ENCODE assay signal across 8 mouse cellular contexts in the genomic region with DNA sequence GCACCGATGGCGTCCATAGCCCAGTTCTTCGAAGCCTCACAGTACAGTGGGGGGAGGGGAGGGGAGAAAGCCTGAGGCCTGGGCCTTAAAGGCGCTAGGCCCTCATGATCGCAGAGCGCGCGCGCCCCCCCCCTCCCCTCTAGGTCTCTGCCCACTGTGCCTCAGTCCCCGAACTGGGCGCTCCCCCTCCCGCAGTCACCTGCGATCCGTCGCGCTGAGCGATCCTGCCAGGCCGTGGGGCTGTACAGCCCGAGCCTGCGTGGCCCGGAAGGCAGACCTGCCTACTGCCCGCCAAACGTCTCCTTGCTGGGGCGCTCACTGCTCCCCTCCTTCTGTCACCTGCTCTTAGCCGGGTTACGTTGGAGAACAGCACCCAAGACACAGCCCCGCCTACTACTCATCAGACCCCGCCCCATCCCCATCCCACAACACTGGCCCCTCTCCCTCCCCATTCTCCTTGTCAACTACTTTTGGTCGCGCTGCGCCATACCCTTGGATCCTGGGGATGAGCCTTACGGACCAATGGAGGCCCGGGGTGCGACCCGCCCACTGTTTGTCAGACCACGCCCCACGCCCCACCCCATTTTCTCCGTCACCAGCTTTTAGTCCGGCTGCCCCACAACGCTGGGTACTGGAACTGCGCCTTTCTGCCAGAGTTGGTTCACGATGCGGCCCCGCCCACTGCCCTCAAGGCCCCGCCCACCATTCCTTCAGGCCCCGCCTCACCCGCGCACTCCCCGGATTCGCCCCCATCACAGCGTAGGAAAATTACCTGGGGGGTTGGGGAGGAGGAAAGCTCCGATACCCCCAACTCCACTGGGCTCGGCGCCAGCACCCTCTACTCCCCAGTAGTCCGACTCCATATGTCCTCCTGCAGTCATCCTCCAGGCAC. TPM values are rescaled to one million over a fixed set of nuclear protein-coding genes. Genes with fewer than 3 reads are reported as not detected.
A peak's percentile ranks its signal among the peaks of the same experiment; 100 is the strongest.
DNase-seq lines count a peak whose midpoint lies in the region; ATAC-seq and TF ChIP-seq lines count a peak whose summit lies in the region.

No protein-coding gene starts in this region.

- ATAC-seq in forebrain, embryonic 16.5 days: peak; percentile 86
- ATAC-seq in lung, embryonic 15.5 days (ENCODE audit: borderline replicate concordance, extremely low read depth, low FRiP score, low TSS enrichment): peak; percentile 92

- H3K27ac ChIP-seq in ES-E14 (ENCODE audit: insufficient read depth, low read depth, low read length, poor library complexity, severe bottlenecking): peak overlapping the region; percentile 64
- H3K27ac ChIP-seq in forebrain, embryonic 16.5 days (ENCODE audit: low read length): peak overlapping the region; percentile 70
- peak overlapping the region; percentile 20 for H3K27ac ChIP-seq in lung, embryonic 15.5 days

- in situ Hi-C loops in ES-E14 (cut with MboI; ENCODE audit: low sequenced_read_pairs in 2 of 2, unreplicated experiment in 2 of 2): no loop called here

- intact Hi-C loops in heart, postnatal 36 days (cut with DNase I): no loop called here

- H3K9ac ChIP-seq in ES-E14 (ENCODE audit: insufficient read depth, low read depth, low read length, poor library complexity, severe bottlenecking): peak overlapping the region; percentile 85
- peak overlapping the region; percentile 77 for H3K9ac ChIP-seq in forebrain, embryonic 16.5 days (replicated peaks; ENCODE audit: low read depth, low read length)
- H3K9ac ChIP-seq in lung, embryonic 15.5 days: peak overlapping the region; percentile 49

- H3K4me1 ChIP-seq in ES-E14 (ENCODE audit: control insufficient read depth in 2 of 2, insufficient read depth in 2 of 2, low read length in 2 of 2, poor library complexity in 1 of 2): peaks cover 3 to 31% of the 10 kb centered on the region in 2 experiments; a peak in 2 of 4 replicates
- peaks cover 23% of the 10 kb centered on the region for H3K4me1 ChIP-seq in forebrain, embryonic 16.5 days (replicated peaks; ENCODE audit: control insufficient read depth, insufficient read depth, low read length)
- peaks cover 33% of the 10 kb centered on the region for H3K4me1 ChIP-seq in lung, embryonic 15.5 days

- peak overlapping the region; percentile 82 to 95 for H3K4me3 ChIP-seq in ES-E14 (ENCODE audit: insufficient read depth in 1 of 2, low read depth in 1 of 2, low read length in 2 of 2, poor library complexity in 1 of 2, severe bottlenecking in 1 of 2)
- H3K4me3 ChIP-seq in forebrain, embryonic 16.5 days (replicated peaks; ENCODE audit: low read length): peak overlapping the region; percentile 73
- peak overlapping the region; percentile 48 for H3K4me3 ChIP-seq in lung, embryonic 15.5 days

- under 1% methylated on average over 47 of the region's 55 CpGs for WGBS in forebrain, embryonic 16.5 days
- WGBS in lung, embryonic 15.5 days: under 1% methylated on average over 43 of the region's 55 CpGs

- peak overlapping the region; percentile 62 for H3K4me2 ChIP-seq in forebrain, embryonic 16.5 days (ENCODE audit: low read length)
- peak overlapping the region; percentile 94 for H3K4me2 ChIP-seq in lung, embryonic 15.5 days

- H3K36me3 ChIP-seq in ES-E14 (ENCODE audit: control insufficient read depth, insufficient read depth, low read length, poor library complexity, severe bottlenecking): peaks cover 11% of the 10 kb centered on the region
- H3K36me3 ChIP-seq in forebrain, embryonic 16.5 days (ENCODE audit: control insufficient read depth, insufficient read depth): peaks cover 8% of the 10 kb centered on the region
- no peaks in the 10 kb centered on the region for H3K36me3 ChIP-seq in lung, embryonic 15.5 days

- DNase-seq in ES-E14 (ENCODE audit: low read depth, low spot score): peak; percentile 98
- DNase-seq in cerebellum, adult 18-20 months: peak; percentile 97
- DNase-seq in heart, postnatal 36 days: peak; percentile 85 to 86
- DNase-seq in layer of hippocampus, adult 8-10 months (ENCODE audit: low spot score in 2 of 2): peak; percentile 99
- peak; percentile 90 for DNase-seq in ovary, adult 18-20 months (ENCODE audit: low spot score)
- DNase-seq in thymus, postnatal 0 days (ENCODE audit: low spot score): peak; percentile 91

- H3K9me3 ChIP-seq in ES-E14 (ENCODE audit: control insufficient read depth, insufficient read depth, low read depth, low read length): no peaks in the 10 kb centered on the region
- no peaks in the 10 kb centered on the region for H3K9me3 ChIP-seq in forebrain, embryonic 16.5 days (ENCODE audit: control insufficient read depth, low read length)
- H3K9me3 ChIP-seq in lung, embryonic 15.5 days: no peaks in the 10 kb centered on the region

- H3K27me3 ChIP-seq in forebrain, embryonic 16.5 days (replicated peaks; ENCODE audit: control insufficient read depth, insufficient read depth, low read length): peaks cover 23% of the 10 kb centered on the region
- H3K27me3 ChIP-seq in lung, embryonic 15.5 days: peaks cover 62% of the 10 kb centered on the region

TF ChIP-seq in ES-E14, 5 proteins besides CTCF, POLR2A, EP300 and RAD21:
- TF ChIP-seq ZNF384 (IDR thresholded peaks at IDR 0.05; ENCODE audit: low read depth, low read length): no peak

RNA-seq across cellular contexts. Expression of a gene that starts 0.5 kb away (rescaled TPM):
- total RNA-seq in ES-E14 (2012; rRNA removed): 5.1 and 11.0 TPM in 2 replicates
- polyA plus RNA-seq in forebrain, embryonic 16.5 days (2015; fragmentation: Nextera tagmentation; extraction: Ambion mirVana): 60.3 and 67.1 TPM in 2 replicates
- total RNA-seq in heart, postnatal 36 days (2021): 10 to 100 TPM; 18.2 to 18.8 TPM
- total RNA-seq in layer of hippocampus, adult 8-10 months (2022): 100 to 1,000 TPM; 136 to 157 (median 147) TPM
- polyA plus RNA-seq in lung, embryonic 15.5 days (2015; fragmentation: Nextera tagmentation; extraction: Ambion mirVana): 12.1 and 13.4 TPM in 2 replicates
- polyA plus RNA-seq in thymus, postnatal 0 days (2015; fragmentation: Nextera tagmentation; extraction: Ambion mirVana): 10.2 and 10.9 TPM in 2 replicates

RNA-seq across cellular contexts. Expression of a gene that starts 0.6 kb away (rescaled TPM):
- total RNA-seq in ES-E14 (2012; rRNA removed): 16.5 and 23.7 TPM in 2 replicates
- polyA plus RNA-seq in forebrain, embryonic 16.5 days (2015; fragmentation: Nextera tagmentation; extraction: Ambion mirVana): 4.3 and 4.7 TPM in 2 replicates
- total RNA-seq in heart, postnatal 36 days (2021): under 1 TPM in 1 of 2 experiments, not detected in 1; 0.19 TPM
- 100 to 1,000 TPM; 112 to 133 (median 119) TPM for total RNA-seq in layer of hippocampus, adult 8-10 months (2022)
- 1.0 and 1.7 TPM in 2 replicates for polyA plus RNA-seq in lung, embryonic 15.5 days (2015; fragmentation: Nextera tagmentation; extraction: Ambion mirVana)
- 0.71 and 1.1 TPM in 2 replicates for polyA plus RNA-seq in thymus, postnatal 0 days (2015; fragmentation: Nextera tagmentation; extraction: Ambion mirVana)

RNA-seq across cellular contexts. Expression of a gene that starts 7.8 kb away (rescaled TPM):
- total RNA-seq in ES-E14 (2012; rRNA removed): 43.8 and 49.4 TPM in 2 replicates
- polyA plus RNA-seq in forebrain, embryonic 16.5 days (2015; fragmentation: Nextera tagmentation; extraction: Ambion mirVana): 14.4 and 17.7 TPM in 2 replicates
- 10 to 100 TPM; 38.9 to 40.3 TPM for total RNA-seq in heart, postnatal 36 days (2021)
- 10 to 100 TPM; 29.4 to 34.0 (median 31.1) TPM for total RNA-seq in layer of hippocampus, adult 8-10 months (2022)
- 14.2 and 15.9 TPM in 2 replicates for polyA plus RNA-seq in lung, embryonic 15.5 days (2015; fragmentation: Nextera tagmentation; extraction: Ambion mirVana)
- 36.2 and 37.7 TPM in 2 replicates for polyA plus RNA-seq in thymus, postnatal 0 days (2015; fragmentation: Nextera tagmentation; extraction: Ambion mirVana)

RNA-seq across cellular contexts. Expression of a gene that starts 29.3 kb away (rescaled TPM):
- 0.76 and 1.3 TPM in 2 replicates for total RNA-seq in ES-E14 (2012; rRNA removed)
- polyA plus RNA-seq in forebrain, embryonic 16.5 days (2015; fragmentation: Nextera tagmentation; extraction: Ambion mirVana): 22.7 and 23.5 TPM in 2 replicates
- total RNA-seq in heart, postnatal 36 days (2021): under 1 TPM; 0.05 to 0.11 TPM
- under 1 TPM; 0.23 to 0.37 (median 0.26) TPM for total RNA-seq in layer of hippocampus, adult 8-10 months (2022)
- polyA plus RNA-seq in lung, embryonic 15.5 days (2015; fragmentation: Nextera tagmentation; extraction: Ambion mirVana): 0.07 TPM in 1 of 2 replicates, not detected in the other
- not detected in 2 replicates for polyA plus RNA-seq in thymus, postnatal 0 days (2015; fragmentation: Nextera tagmentation; extraction: Ambion mirVana)

RNA-seq across cellular contexts. Expression of a gene that starts 29.6 kb away (rescaled TPM):
- 34.0 and 54.5 TPM in 2 replicates for total RNA-seq in ES-E14 (2012; rRNA removed)
- polyA plus RNA-seq in forebrain, embryonic 16.5 days (2015; fragmentation: Nextera tagmentation; extraction: Ambion mirVana): 127 TPM in 2 replicates
- total RNA-seq in heart, postnatal 36 days (2021): 10 to 100 TPM; 10.6 to 11.9 TPM
- total RNA-seq in layer of hippocampus, adult 8-10 months (2022): 10 to 100 TPM; 12.5 to 17.7 (median 15.6) TPM
- polyA plus RNA-seq in lung, embryonic 15.5 days (2015; fragmentation: Nextera tagmentation; extraction: Ambion mirVana): 50.2 and 51.9 TPM in 2 replicates
- 42.1 and 46.1 TPM in 2 replicates for polyA plus RNA-seq in thymus, postnatal 0 days (2015; fragmentation: Nextera tagmentation; extraction: Ambion mirVana)

Comparison
In these comparisons a context has a peak if more than half of its experiments do, and no peak if none do; other contexts are left out.
1. Peak in every context shown above with its lines: DNase-seq, ATAC-seq, H3K4me3 ChIP-seq and H3K27ac ChIP-seq.
2. H3K27ac ChIP-seq: peak in every context shown above with its lines; median percentile 70 in forebrain, embryonic 16.5 days; 64 in ES-E14; 20 in lung, embryonic 15.5 days.
3. RNA of a gene that starts 0.5 kb away (total RNA-seq): 136 to 157 TPM in layer of hippocampus, adult 8-10 months; 18.2 to 18.8 TPM in heart, postnatal 36 days and 5.1 to 11.0 TPM in ES-E14; every median in the first group is over 4 times any median in the second.
4. RNA of a gene that starts 0.6 kb away (total RNA-seq): 112 to 133 TPM in layer of hippocampus, adult 8-10 months and 16.5 to 23.7 TPM in ES-E14; 0.19 TPM in heart, postnatal 36 days; every median in the first group is over 10 times any median in the second.